Mouse (Mus musculus) midbrain, embryonic 15.5 days (tissue): ENCODE measurements around the gene Nlrc4. TPM values are rescaled to one million over a fixed set of nuclear protein-coding genes. Genes with fewer than 3 reads are reported as not detected.
"Not testable (repeated sequence)": the region's sequence is repeated elsewhere in the genome, so short reads cannot be mapped to it uniquely, and the experiment has no call there.

Experiments
- ATAC-seq: fragments of 200-750 bp; cut with Nextera tagmentation; replicated peaks from 2 replicates; pipeline ENCODE4 v1.8.0; 2017; ENCODE audit warnings: moderate TSS enrichment
- H3K27ac ChIP-seq: fragments of 300-500 bp; sonication (generic); 2 replicates; pipeline ENCODE4 v1.5.1; 2015; ENCODE audit warnings: mild to moderate bottlenecking, inconsistent platforms
- H3K27me3 ChIP-seq: fragments of 300-500 bp; sonication (generic); replicated peaks from 2 replicates; pipeline ENCODE4 v1.6.1; 2015; ENCODE audit warnings: inconsistent platforms
- H3K36me3 ChIP-seq: fragments of 300-500 bp; sonication (generic); replicated peaks from 2 replicates; pipeline ENCODE4 v1.6.1; 2015; ENCODE audit warnings: inconsistent platforms
- H3K4me1 ChIP-seq: fragments of 300-500 bp; sonication (generic); 2 replicates; pipeline ENCODE4 v1.6.1; 2015; ENCODE audit warnings: inconsistent platforms
- H3K4me2 ChIP-seq: fragments of 300-500 bp; sonication (generic); 2 replicates; pipeline ENCODE4 v1.6.1; 2015; ENCODE audit warnings: inconsistent platforms, mild to moderate bottlenecking, moderate library complexity
- H3K4me3 ChIP-seq: fragments of 300-500 bp; sonication (generic); 2 replicates; pipeline ENCODE4 v1.5.1; 2015; ENCODE audit warnings: mild to moderate bottlenecking, inconsistent platforms
- H3K9ac ChIP-seq: fragments of 300-500 bp; sonication (generic); 2 replicates; pipeline ENCODE4 v1.6.1; 2015; ENCODE audit warnings: mild to moderate bottlenecking, inconsistent platforms
- H3K9me3 ChIP-seq: fragments of 300-500 bp; sonication (generic); 2 replicates; pipeline ENCODE4 v1.6.1; 2016; ENCODE audit warnings: inconsistent platforms
- WGBS: fragments of 180-500 bp; shearing (Covaris S2); methylation state at CpG from one replicate; pipeline ENCODE4 v1.1.7; 2015; ENCODE audit warnings: mixed read lengths; 5-methylcytosine and 5-hydroxymethylcytosine counted together
- polyA plus RNA-seq: library from polyadenylated mRNA; unstranded; fragments of >200 nt; fragmentation: Nextera tagmentation; extraction: Ambion mirVana; gene quantifications from 2 replicates; pipeline ENCODE4 v1.2.1, GENCODE M21; 2015

The Nlrc4 gene
- polyA plus RNA-seq: 0.41 and 0.43 TPM in 2 replicates

DNA sequence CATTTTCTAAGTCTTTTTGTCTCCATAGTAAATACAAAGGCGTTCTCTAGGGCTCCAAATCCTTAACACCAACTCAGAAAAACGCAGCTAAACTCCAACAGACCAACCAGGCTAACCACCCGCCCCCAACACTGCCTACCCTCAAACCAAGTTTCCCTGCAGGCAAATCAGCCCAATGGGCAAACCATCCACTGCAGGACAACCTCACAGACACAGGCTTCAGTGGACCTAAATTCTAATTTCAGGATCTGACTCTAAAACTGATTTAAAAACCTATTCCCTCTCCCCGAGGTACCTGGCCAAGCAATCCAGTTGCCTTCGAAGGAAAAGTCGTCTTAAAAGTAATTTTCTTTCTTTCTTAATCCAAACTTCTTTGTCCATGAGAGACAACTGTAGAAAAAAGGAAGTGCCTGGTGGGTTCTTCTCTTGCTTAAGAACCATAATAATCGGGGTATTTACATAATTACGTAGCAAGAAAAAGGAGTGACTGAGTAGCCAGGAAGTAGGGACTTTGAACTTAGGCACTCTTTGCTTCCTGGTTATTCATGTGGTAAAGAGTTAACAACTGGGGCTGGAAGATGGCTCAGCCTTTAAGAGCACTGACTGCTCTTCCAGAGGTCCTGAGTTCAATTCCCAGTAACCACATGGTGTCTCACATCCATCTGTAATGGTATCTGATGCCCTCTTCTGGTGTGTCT lies at the start of gene Nlrc4:
Nlrc4 (minus strand) TSS at position 432 of the 698 bp plus-strand sequence.
- Histone ChIP-seq H3K36me3 (no peaks in the 10 kb centered on the region), H3K9ac (no peak within 1 kb of the TSS), H3K27ac (no peak within 1 kb of the TSS), H3K4me3 (no peak within 1 kb of the TSS), H3K9me3 (no peaks in the 10 kb centered on the region), H3K27me3 (no peaks in the 10 kb centered on the region), H3K4me2 (no peak within 1 kb of the TSS), H3K4me1 (no peaks in the 10 kb centered on the region)
- WGBS: 54% methylated on average over 8 of the region's 8 CpGs
- no peak for ATAC-seq

DNA sequence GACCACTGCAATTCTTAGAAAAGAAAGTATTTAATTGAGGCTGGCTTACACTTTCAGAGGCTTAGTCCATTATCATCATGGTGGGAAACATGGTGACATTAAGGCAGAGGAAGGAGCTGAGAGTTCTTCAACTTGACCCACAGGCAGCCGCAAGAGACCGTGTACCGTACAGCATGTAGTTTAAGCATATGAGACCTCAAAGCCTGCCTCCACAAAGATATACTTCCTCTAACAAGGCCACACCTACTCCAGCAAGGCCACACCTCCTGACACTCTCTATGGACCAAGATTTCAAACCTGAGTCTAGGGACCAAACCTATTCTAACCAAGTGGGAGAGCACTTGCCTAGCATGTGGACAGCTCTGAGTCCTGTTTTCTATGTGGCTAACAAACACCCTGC lies 49.7 kb upstream of the Nlrc4 start:
- H3K9me3 ChIP-seq: no peaks in the 10 kb centered on the region
- no peak overlapping the region for H3K9ac ChIP-seq
- WGBS: 95% methylated on average over 3 of the region's 3 CpGs
- no peaks in the 10 kb centered on the region for H3K36me3 ChIP-seq
- ATAC-seq: no peak
- no peaks in the 10 kb centered on the region for H3K4me1 ChIP-seq
- no peak overlapping the region for H3K4me3 ChIP-seq
- no peak overlapping the region for H3K4me2 ChIP-seq
- no peak overlapping the region for H3K27ac ChIP-seq
- no peaks in the 10 kb centered on the region for H3K27me3 ChIP-seq

DNA sequence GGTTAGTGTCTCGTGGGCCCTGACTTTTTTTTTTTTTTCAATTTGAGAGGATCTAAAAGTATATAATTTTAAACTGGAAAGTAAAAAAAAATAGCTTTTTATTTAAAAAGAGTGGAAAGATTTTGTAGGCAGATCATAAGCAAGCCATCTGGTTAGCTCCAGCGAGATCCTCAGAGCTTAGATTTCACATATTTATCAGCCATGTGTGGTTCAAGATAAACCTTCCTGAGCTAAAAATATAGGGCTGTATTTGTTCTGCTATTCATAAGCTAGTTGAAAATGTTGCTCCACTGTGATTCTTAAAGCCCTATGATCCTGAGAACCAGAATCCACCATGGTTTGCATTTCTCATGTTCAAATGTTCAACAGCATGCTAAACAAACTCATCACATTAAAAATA lies 49.0 kb upstream of the Nlrc4 start:
- Histone ChIP-seq H3K27ac (no peak overlapping the region), H3K9me3 (no peaks in the 10 kb centered on the region), H3K36me3 (no peaks in the 10 kb centered on the region), H3K4me1 (no peaks in the 10 kb centered on the region), H3K27me3 (no peaks in the 10 kb centered on the region), H3K4me3 (no peak overlapping the region), H3K9ac (no peak overlapping the region), H3K4me2 (no peak overlapping the region)
- no peak for ATAC-seq
- WGBS: 80% methylated on average over 2 of the region's 2 CpGs

DNA sequence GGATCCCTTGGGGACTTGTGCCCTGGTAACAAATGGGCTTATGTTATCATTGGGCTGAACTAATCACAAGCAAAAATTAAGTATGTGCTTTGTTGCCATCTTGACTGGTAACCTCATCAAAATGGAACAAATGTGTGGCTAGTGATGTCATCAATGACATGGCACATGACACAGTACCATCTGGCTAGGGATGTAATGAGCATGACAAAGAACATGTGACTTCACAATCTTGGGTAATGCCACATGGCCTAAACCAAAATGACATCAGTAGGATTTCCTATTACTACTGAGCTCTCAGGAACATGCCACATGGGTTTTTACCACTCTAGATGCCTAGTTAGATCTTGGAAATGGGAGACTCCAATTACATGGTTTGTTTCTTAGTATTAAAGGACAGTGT lies 42.1 kb upstream of the Nlrc4 start:
- no peak for ATAC-seq
- H3K4me1 ChIP-seq: no peaks in the 10 kb centered on the region
- H3K4me3 ChIP-seq: no peak overlapping the region
- H3K27me3 ChIP-seq: no peaks in the 10 kb centered on the region
- no peak overlapping the region for H3K4me2 ChIP-seq
- H3K27ac ChIP-seq: no peak overlapping the region
- H3K36me3 ChIP-seq: peaks cover 30% of the 10 kb centered on the region
- no peaks in the 10 kb centered on the region for H3K9me3 ChIP-seq
- H3K9ac ChIP-seq: no peak overlapping the region

DNA sequence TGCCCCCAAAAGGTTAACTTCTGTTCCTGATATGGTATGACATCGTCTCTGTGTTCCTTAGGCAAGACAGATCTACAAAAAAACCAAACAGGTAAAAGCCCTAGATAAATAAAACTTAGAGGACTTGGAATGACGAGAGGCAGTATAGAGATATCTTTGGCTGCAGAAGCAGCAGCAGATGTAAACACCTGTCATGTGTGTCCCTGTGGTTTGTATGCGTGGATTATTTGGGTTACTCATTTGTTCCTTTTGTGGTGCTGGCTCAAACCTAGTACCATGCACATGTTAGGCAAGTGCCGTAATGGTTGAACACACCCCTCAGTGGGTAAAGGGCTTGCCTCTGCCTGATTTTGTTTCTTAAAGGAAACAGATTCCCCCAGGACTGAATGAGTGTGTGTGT lies 41.3 kb upstream of the Nlrc4 start:
- Histone ChIP-seq H3K9ac (no peak overlapping the region), H3K36me3 (peaks cover 37% of the 10 kb centered on the region), H3K9me3 (no peaks in the 10 kb centered on the region), H3K4me2 (no peak overlapping the region), H3K4me1 (no peaks in the 10 kb centered on the region), H3K4me3 (no peak overlapping the region), H3K27me3 (no peaks in the 10 kb centered on the region), H3K27ac (no peak overlapping the region)
- 94% methylated on average over 4 of the region's 4 CpGs for WGBS
- ATAC-seq: no peak

DNA sequence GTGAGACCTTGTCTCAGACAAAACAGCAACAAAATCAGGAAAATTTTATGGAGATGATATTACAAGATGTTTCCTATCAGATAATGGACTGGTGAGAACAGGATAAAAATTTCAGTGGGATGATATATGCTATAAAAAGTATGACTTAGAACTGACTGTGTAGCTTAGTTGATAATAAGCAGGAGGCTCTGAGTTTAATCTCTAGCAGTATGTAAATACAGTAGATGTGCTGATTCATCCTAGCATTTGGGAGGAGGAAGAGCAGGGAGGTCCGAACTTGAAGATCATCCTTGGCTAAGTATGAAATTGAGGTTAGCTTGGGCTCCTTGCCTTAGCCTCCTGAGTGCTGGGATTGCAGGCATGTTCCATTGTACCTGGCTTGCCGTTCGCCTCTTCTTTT lies 32.6 kb upstream of the Nlrc4 start:
- WGBS: 94% methylated on average over 3 of the region's 3 CpGs

DNA sequence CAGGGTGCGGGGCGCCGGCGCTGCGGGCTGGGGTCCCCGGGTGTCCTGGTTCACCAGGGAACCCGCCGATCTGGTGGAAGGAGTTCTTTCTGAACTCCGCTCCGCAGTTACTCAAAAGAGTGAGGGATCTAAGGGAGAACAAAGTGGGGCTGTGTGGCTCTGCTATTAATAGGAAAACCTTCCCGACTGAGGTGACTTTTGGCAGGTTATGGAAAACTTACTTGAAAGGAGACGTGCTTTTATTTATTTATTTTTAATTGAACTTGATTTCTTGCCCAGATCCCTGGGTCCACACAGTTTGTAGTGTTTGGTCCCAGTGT lies 30.9 kb upstream of the Nlrc4 start:
- 1% methylated on average over 12 of the region's 12 CpGs for WGBS
- H3K9me3 ChIP-seq: no peaks in the 10 kb centered on the region
- no peak for ATAC-seq

More for the DNA sequence above, 32.6 kb upstream of the Nlrc4 start:
- Histone ChIP-seq H3K9ac (no peak overlapping the region), H3K27me3 (no peaks in the 10 kb centered on the region), H3K4me1 (peaks cover 10% of the 10 kb centered on the region), H3K27ac (no peak overlapping the region), H3K4me3 (no peak overlapping the region), H3K9me3 (no peaks in the 10 kb centered on the region), H3K4me2 (no peak overlapping the region), H3K36me3 (peaks cover 20% of the 10 kb centered on the region)
- no peak for ATAC-seq

DNA sequence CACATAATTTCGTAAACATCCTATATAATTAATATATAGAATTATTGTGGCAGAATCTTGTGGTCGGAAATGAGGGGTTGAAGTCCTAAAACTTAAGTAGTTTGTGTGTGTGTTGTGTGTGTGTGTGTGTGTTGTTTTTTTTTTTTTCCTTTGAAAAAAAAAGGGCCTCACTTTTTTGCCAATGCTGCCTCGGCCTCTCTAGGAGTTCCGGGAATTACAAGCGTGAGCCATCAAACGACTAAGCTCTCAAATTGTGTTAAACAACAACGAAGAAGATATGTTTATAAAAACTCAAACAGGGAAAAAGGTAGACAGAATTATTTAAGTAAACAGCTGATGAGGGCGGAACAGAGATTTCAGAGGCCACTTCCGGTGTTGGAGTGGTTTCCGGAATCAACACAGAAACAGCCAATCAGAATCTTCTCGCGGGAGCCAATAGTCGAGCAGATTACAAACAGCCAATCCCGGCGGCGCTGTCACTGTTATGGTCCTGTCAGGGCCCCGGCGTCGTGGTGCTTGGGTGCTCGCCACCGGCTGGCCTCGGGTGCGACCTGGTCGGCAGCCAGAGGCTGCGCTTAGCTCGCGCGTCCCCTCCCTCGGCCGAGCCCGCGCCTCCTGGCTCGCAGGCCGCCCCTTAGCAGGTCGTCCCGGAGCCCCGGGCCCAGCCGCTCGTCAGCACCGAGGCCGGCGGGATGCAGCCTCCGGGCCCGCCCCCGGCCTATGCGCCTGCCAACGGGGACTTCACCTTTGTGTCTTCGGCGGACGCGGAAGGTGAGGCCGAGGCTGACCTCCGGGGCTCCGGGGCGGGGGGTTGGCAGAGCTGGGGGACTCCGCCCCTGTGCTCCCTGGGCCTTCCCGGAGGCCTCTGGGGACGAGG lies 30.3 kb upstream of the Nlrc4 start, which contains the start of gene Yipf4:
Yipf4 (plus strand) TSS at position 470 of the 877 bp plus-strand sequence.
- 4% methylated on average over 55 of the region's 58 CpGs for WGBS
- ATAC-seq: peak; percentile 100

More for the DNA sequence above, 30.9 kb upstream of the Nlrc4 start:
- H3K27me3 ChIP-seq: no peaks in the 10 kb centered on the region
- H3K4me2 ChIP-seq: peak overlapping the region; percentile 68
- peak overlapping the region; percentile 72 for H3K4me3 ChIP-seq
- H3K36me3 ChIP-seq: peaks cover 9% of the 10 kb centered on the region
- peaks cover 10% of the 10 kb centered on the region for H3K4me1 ChIP-seq
- H3K9ac ChIP-seq: peak overlapping the region; percentile 70
- H3K27ac ChIP-seq: peak overlapping the region; percentile 75

DNA sequence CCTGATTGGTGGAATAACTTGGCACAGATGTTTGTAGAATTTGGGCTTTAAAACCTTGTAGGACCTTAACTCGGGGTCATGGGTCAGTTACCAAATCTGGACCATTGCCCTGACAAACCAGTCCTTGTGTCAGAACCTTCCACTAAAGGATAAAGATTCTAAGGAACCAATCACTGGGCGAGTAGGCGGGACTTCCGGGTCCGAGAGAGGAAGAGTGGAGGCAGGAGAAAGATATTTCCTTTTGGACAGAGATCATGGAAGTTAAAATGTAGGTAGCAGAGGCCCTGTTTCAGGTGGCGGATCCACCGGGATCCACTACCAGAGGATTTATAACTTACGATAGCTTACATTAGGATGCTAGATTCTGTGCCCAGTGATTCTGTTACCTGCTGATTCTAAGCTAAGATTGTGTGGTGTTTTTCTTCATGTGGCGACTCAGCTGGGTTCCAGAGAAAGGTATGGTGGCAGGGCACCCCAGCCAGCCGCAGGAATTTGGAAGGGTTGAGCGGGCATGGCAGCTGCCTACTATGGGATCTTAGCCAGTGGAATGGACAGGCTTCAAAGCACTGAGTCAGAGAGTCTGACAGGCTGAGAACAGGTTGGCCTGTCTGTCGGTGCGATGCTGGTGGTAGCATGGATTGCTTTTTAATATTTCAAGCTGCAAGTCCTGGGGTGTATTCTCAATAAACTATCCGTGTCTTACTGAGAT lies 21.6 kb upstream of the Nlrc4 start:
- Histone ChIP-seq H3K36me3 (no peaks in the 10 kb centered on the region), H3K4me1 (no peaks in the 10 kb centered on the region), H3K27ac (no peak overlapping the region), H3K4me3 (no peak overlapping the region), H3K27me3 (no peaks in the 10 kb centered on the region), H3K9ac (no peak overlapping the region), H3K4me2 (no peak overlapping the region), H3K9me3 (no peaks in the 10 kb centered on the region)
- 86% methylated on average over 14 of the region's 14 CpGs for WGBS
- no peak for ATAC-seq

More for the DNA sequence above, 30.3 kb upstream of the Nlrc4 start, which contains the start of gene Yipf4:
- no peaks in the 10 kb centered on the region for H3K27me3 ChIP-seq
- H3K4me2 ChIP-seq: peak within 1 kb of the TSS; percentile 68
- peak within 1 kb of the TSS; percentile 70 for H3K9ac ChIP-seq
- H3K27ac ChIP-seq: peak within 1 kb of the TSS; percentile 75
- H3K9me3 ChIP-seq: no peaks in the 10 kb centered on the region
- peak within 1 kb of the TSS; percentile 72 for H3K4me3 ChIP-seq
- H3K4me1 ChIP-seq: peaks cover 10% of the 10 kb centered on the region
- H3K36me3 ChIP-seq: peaks cover 3% of the 10 kb centered on the region; the same call in 1 of the 2 replicates

DNA sequence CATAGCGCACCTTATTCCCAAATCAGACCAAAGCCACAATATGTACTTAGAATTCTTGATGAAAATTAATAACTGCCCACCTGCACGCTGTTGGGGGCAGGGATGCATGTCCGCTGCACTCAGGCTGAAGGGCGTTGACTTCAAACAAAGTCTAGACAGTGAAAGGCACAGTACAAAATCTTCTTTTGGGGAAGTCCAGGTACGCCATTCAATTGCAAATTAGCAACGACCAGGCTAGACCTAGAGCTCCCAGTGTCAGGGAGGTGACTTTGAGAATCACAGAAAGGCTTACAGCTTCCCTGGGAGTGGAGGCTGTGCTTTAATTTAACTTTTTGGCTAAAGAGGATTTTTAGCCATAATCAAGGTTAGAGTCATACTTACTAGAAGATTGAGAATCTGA lies 11.2 kb upstream of the Nlrc4 start:
- 79% methylated on average over 6 of the region's 6 CpGs for WGBS
- H3K4me1 ChIP-seq, ATAC-seq, H3K27me3 ChIP-seq, H3K4me2 ChIP-seq, H3K4me3 ChIP-seq, H3K27ac ChIP-seq, H3K9ac ChIP-seq, H3K9me3 ChIP-seq, H3K36me3 ChIP-seq: not testable (repeated sequence)

DNA sequence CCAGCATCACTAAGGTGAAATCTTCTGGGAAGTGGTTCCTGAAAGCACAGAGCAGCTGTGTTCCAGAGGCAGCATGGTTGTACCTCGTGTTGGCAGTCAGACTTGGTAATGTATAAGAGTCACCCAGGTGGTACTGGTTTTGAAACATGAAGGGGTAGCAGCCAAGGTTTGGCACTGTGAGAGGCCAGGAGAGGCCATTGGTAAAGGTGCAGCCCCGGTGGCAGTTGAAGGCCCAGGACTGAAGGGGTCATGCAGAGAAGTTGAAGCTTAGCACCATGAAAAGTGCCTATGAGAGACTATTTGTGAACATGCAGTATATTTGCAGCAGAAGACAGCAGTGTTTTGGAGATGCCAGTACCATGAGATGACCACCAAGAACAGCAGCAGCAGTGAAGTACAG lies 9.0 kb upstream of the Nlrc4 start:
- not testable (repeated sequence) for H3K9me3 ChIP-seq, H3K27me3 ChIP-seq, H3K4me1 ChIP-seq, H3K9ac ChIP-seq, ATAC-seq, H3K4me3 ChIP-seq, H3K4me2 ChIP-seq, H3K36me3 ChIP-seq, H3K27ac ChIP-seq
- 82% methylated on average over 2 of the region's 2 CpGs for WGBS

DNA sequence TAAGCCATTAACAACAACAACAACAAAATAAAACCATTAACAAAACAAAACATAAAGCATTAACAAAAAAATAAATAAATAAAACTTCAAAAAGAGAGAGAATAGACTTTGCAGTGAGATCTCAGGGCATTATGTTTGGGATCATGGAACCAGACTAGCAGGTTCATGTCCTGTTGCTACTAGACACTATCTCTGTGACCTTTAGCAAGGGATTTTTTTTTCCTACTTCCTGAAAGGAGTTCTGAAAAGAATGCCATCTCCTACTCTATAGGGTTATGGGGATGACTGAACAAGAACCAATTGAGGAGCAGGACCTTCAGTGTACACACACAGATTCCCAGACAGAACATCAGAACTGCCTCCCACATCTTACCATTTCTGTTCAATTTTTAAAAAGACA lies 4.6 kb upstream of the Nlrc4 start:
- Histone ChIP-seq H3K4me3 (no peak overlapping the region), H3K9me3 (no peaks in the 10 kb centered on the region), H3K27me3 (no peaks in the 10 kb centered on the region), H3K4me1 (no peaks in the 10 kb centered on the region), H3K27ac (no peak overlapping the region), H3K36me3 (no peaks in the 10 kb centered on the region), H3K9ac (no peak overlapping the region), H3K4me2 (no peak overlapping the region)
- ATAC-seq: no peak
